Mouse (Mus musculus) erythroblast, embryonic 14.5 days (primary cell): Measurements from ENCODE around the gene Cdh6.

Experiments
- GATA1 ChIP-seq: IDR thresholded peaks from 2 replicates; pipeline ENCODE4 v1.6.1; 2012; ENCODE audit warnings: low read length, inconsistent platforms, mixed read lengths
- TAL1 ChIP-seq: IDR thresholded peaks from 3 replicates; pipeline ENCODE4 v1.6.1; 2012; ENCODE audit warnings: low read length, inconsistent platforms, mixed read lengths

DNA sequence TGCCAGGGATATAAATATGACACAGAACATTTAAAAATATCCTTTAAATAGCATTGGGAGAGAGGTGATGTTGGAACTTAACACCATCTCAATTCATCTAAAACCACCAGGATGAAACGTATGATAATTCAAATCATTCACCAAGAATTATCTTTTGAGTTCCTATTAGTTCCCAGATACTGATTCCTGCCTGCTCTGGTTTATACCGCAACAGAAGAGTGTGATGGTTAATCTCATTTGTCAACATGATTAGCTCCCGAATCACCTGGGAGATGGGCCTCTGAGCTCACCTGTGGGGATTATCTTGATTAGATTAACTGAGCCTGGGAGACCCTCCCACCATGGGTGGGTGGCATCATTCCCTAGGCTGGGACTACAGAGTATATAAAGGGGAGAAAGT, 41.0 kb downstream of the Cdh6 start:
- TF ChIP-seq GATA1 (no peak), TAL1 (no peak)
